Mouse (Mus musculus): Measurements from ENCODE around the gene Pitpnm2.

The Pitpnm2 gene

DNA sequence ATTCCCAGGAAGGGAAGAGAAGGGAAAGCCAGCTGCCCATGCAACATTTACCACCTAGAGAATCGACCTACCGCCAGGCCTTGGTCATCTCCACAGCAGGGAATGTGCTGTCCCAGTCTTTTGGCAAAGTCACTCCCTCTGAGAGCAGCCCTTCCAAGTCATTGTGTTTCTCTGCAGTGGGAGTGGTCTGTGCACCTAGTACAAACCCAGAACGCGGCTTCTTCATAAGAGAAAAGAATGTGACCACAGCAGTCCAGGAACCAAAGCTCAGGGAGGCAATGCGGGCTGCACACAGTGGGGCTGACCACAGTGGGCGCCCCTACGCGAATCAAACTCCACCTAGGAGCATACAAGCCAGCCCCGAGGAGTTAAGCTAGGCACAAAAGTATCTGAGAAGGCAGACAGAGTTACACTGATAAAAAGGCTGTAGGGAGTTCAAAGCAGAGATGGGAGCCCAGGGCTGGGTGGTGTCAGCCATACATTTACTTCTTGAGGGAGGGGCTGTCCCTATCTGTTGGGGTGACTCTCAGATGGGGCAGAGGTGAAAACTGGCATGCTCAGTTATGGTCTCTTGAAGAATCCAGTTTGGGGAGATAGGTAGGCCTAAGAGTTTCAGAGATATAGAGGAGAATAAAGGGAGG lies 1.5 kb downstream of the Pitpnm2 start:
- in situ Hi-C loops (cut with MboI, MseI), result no loop called here

GRCm38 (mm10) chr5:124247296-124247695 lies 2.3 kb downstream of the Pitpnm2 start:
- in situ Hi-C loops (cut with MboI, MseI), result no loop called here

GRCm38 (mm10) chr5:124244885-124245284 lies 4.7 kb downstream of the Pitpnm2 start:
- in situ Hi-C loops (cut with MboI, MseI), result no loop called here

- in situ Hi-C loops (cut with MboI, MseI), result no loop called here
Measured at GRCm38 (mm10) chr5:124244449-124244848, 5.1 kb downstream of the Pitpnm2 start.

DNA sequence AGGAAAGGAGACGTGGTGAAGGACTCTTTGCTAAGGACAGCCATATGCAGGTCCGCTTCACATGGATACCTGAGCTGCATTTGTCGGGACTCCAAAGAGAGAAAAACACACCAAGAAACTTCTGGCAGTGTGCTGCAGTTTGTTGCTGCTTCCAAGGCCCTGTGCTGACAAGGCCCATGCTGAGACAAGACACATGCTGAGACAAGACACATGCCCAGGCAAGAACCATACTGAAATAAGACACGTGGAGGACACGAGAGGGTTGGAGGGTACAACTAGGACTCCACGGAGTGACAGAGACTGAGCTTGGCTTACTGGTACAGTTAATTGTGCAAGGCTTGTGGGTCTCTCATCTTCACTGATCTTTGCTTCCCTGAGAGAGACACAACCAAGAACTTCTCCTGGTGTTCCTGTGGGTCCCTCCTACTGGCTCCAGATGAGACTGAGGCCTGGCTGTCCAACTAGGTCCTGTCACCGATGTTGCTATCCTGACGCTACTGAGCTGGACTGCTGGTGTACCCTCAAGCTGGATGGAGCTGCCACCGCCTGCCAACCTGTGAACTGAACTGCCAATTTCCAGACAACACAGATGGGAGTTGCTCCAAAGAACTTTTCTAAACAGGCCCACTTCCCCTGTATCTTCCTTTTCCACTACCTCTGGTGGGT lies 6.2 kb downstream of the Pitpnm2 start:
- in situ Hi-C loops (cut with MboI, MseI), result no loop called here

DNA sequence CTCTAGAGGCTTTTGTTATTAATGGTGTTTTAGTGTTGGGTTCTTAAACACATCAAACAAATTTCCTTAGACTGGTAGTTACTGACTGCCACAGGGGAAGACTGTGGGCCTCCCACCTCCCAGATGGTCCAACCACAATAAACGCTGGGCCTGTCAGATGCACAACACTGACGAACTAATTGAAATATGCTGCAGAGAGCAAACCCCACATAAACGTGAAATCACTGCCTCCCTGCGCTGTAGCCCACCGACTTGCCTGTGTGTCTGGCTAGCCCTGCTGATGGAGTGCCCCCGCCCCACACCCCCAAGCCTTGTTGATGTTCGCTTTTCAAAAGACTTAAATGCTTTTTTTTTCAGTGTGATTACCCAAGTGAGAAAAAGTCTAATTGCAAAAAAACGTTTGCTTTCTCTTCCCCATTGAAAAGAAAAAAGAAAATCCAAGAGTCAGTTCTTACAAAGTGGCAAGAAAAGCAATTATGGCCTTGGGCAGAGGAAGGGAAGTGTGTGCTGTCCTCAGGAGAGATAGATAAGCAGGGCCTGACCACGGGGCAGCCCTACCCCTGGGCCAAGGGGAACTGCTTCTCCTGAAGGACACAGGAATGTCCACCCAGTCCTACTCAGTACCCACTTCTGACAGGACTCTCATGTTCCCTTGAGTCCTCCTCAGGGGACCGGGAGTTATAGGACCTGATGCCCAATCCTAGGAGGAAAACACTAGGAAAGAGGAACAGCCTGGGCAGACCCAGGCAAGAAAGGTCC lies 7.7 kb downstream of the Pitpnm2 start:
- in situ Hi-C loops (cut with MboI, MseI), result no loop called here

- in situ Hi-C loops (cut with MboI, MseI), result no loop called here
Measured at GRCm38 (mm10) chr5:124240841-124241685, 8.5 kb downstream of the Pitpnm2 start.

- in situ Hi-C loops (cut with MboI, MseI), result no loop called here
Measured at GRCm38 (mm10) chr5:124236180-124236579, 13.4 kb downstream of the Pitpnm2 start.

DNA sequence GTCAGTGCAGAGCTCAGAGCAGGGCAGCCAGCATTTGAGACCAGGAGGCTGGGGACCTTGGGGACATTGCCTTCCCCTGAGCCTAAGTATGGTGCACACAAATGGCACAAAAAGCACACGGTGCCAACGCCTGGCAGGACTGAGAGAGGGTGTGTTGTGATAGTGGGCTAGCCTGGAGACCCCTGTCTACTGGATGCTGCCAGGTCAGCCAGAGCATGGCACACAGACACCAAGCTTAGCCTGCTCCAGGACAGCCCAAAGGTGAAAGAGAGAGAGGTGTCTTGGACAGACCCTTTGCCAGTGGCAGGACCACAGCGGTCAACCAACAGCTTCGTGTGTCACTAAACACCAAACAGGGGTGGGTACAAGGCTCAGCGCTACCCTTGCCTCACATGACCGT lies 14.8 kb downstream of the Pitpnm2 start:
- in situ Hi-C loops (cut with MboI, MseI), result no loop called here

- in situ Hi-C loops (cut with MboI, MseI), result no loop called here
Measured at GRCm38 (mm10) chr5:124233874-124234661, 15.5 kb downstream of the Pitpnm2 start.

GRCm38 (mm10) chr5:124233144-124233465 lies 16.5 kb downstream of the Pitpnm2 start:
- in situ Hi-C loops (cut with MboI, MseI), result no loop called here

DNA sequence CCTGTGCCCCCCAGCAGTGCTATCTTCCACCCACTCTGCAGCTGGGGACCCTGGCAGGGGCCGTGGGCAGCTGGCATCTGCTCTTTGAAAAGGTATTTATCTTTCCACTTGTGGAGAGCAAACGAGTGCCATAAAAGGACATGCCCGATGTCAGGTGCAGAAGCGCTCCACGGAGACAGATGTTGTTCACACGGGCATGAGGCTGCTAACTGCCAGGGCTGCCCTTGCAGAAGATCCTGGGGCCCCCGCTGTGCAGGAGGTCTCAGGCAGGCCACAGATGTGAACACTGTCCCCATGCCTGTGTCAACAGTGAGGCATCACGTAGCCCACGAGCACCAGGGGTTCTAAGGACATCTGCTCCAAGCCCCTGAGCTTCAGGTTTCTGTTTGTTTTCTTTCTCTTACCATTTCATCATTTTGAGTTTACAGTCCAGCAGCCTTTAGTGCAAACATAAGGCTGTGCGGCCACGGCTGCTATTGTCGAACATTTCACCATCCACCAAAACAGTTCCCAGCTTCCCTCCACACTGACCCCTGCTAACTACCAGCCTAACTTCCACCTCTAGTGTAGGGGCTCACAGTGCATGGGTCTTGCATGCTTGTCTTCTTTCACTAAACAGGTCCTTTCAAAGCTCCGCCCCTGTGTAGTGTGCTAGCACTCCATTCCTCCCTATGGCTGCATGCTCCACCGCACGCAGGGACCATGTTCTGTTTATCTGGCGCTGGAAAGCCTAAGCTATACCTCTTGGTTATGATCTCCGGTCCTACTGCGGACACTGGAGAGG lies 17.0 kb downstream of the Pitpnm2 start:
- in situ Hi-C loops (cut with MboI, MseI), result no loop called here

DNA sequence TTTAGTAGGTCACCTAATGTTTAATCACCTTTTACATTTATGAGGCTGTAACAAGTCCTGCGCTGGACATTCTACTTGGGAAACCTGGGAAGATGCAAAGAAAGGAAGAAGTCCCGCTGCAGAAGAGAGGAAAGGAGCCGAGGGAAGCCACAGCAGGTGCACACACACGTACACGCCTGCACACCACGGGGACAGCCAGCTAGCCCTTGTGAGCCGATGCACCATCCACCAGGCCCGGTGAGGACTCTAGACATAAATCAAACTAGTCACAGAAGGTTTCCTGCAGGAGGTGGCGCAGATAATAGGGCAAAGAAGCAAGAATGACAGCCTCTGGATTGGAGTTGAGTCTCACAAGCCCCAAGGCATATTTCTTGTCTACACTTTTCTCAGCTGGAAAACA lies 19.1 kb downstream of the Pitpnm2 start:
- in situ Hi-C loops (cut with MboI, MseI), result no loop called here

DNA sequence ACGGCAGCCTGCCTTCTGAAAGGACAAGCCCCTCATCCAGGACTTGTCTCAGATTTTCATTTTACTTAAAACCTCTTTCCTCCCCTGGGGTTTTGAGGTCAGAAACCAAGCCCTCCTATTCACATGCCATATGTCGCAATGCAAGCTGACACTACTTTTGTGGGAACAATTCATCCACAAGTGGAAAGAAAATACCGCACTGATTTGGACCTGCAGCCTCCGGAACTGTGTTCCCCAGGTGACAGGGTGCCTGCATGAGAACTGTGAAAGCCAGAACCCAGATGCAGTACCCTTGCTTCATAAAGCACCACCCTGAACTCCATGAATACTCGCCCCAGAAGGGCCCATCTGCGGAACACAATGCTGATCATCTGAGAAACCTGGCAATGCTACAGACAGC lies 22.4 kb downstream of the Pitpnm2 start:
- in situ Hi-C loops (cut with MboI, MseI), result no loop called here

DNA sequence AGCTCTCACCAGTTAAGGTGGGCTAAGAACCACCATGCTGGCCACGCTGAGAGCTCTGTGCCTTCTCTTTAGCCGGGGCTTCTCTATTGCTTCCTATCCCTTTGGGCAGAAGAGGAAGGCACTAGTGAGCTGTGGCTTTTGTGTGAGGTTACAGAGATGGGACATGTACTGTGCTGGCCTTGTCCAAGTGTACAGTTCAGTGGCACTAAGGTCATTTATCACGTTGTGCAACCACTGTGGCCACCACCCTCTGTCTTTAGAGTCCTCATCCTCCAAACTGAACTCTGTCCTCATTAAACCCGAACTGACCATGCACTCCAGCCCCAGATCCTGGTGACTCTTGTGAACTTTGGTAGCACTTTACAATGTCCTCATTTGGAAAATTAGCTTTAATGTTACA lies 23.1 kb downstream of the Pitpnm2 start:
- in situ Hi-C loops (cut with MboI, MseI), result no loop called here

DNA sequence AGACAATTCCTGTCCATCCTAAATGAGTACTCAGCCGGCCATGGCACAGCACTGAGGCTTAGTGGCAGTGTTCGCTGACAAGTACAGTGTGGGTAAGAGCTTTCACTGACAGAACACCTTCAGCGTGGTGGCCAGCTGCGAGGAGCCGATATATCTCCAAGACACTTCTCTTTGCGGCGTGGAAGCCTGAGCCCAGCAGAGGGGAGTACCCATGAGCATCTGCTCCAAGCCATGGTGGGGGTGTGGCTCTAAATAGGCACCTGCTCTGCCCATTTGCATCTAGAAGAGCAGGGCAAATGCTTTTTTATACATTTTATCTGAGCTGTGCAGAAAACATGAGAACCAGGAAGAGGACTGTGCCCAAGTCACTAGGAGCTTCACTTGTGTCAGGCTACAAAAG lies 23.7 kb downstream of the Pitpnm2 start:
- in situ Hi-C loops (cut with MboI, MseI), result no loop called here

- in situ Hi-C loops (cut with MboI, MseI), result no loop called here
Measured at GRCm38 (mm10) chr5:124224321-124225092, 25.1 kb downstream of the Pitpnm2 start.

DNA sequence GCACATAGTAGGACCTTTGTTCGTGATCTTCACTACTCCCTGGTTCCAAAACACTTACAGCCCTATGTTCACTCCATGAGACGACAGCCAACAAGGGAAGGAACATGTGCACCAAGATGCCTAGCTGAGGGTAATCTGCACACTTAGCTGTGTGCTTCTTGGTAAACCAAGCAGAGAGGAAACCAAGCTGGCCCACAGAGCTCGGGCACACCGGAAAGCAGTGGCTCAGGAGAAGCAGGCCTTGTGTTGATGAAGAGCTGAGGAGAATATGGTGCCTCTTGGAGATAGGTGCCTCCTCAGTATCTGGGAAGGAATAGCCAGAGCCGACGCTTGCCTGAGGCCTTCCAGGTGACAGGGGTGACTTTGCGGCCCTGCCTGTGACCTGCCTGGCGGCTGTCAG lies 26.0 kb downstream of the Pitpnm2 start:
- in situ Hi-C loops (cut with MboI, MseI), result no loop called here

DNA sequence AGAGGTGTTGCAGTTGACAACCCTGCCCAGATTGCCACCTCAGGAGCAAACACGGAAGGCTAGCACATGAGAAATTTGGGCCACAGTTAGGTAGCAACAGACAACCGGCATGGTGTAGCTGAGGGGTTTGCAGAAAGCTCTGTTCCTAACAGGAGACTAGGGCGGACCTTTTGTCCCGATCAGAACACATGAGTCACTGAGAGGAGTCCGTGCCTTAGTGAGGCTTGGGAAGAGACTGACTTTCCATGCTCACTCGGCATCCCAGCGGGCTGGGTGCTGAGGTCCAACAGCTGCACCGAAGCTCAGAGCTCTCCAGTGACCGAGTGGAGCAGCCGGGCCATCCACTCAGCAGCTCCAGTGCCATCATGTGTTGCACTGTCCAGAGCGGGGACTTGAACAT lies 26.9 kb downstream of the Pitpnm2 start:
- in situ Hi-C loops (cut with MboI, MseI), result no loop called here

DNA sequence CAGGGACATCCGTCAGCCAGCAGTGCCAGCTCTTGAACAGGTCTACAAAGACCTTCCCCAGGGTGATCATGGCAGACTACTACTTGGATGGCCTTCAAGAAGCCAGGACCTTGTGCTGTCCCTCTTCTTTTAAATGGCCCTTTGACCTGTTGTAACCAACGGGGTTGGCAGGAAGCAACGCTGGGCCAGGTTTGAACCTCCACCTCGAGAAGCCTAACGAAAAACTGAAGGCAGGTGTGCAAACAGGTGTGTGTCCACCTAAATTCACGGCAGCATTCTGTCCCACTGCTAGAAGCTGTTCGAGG lies 27.9 kb downstream of the Pitpnm2 start:
- in situ Hi-C loops (cut with MboI, MseI), result no loop called here

Data from T-helper 17 cell (primary cell).